Mouse (Mus musculus): ENCODE measurements around the gene Exoc6b.

The Exoc6b gene

DNA sequence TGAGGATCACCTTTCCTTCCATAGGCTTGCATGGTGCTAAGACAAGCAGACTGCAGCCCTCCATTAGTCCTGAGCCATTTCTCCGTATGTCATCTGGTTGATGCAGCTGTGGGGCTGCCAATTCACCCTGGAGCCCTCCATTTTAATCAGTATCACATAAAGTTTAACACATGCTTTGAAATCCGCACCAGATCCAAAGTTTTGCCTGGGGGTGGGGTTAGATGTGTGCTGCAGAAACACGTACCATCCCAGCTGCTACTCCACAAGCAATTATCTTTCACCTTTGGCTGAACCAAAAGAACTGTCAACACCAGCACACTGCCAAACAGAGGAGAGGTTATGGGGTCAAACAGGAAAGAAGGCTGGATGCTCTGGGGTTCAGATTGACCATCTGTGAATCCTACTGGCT lies 92.7 kb downstream of the Exoc6b start:
- no peak for DNase-seq (ENCODE audit: low spot score)

DNA sequence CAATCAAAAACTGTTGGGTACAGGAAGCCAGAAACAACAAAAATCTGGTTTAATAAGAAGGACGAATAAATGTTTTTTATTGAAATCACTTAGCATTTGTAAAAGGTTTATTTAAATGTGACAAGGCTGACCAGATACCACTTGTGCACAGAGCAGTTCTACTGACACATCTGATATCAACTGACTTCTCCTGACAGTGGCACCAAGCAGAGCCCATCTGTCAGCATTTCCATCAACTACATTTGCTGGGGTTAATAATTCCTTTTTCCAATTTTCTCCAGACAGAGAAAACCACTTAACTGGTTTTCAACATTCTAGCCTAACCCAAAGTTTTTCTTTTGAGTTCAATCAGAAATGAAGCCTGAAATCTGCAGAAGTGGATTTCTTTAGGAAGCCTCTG lies 100.8 kb downstream of the Exoc6b start:
- DNase-seq (ENCODE audit: low spot score): no peak

GRCm38 (mm10) chr6:84964729-84965415 lies 104.4 kb downstream of the Exoc6b start:
- DNase-seq (ENCODE audit: low spot score): no peak

- no peak for DNase-seq (ENCODE audit: low spot score)
Observed at GRCm38 (mm10) chr6:84963044-84963443, 106.3 kb downstream of the Exoc6b start.

DNA sequence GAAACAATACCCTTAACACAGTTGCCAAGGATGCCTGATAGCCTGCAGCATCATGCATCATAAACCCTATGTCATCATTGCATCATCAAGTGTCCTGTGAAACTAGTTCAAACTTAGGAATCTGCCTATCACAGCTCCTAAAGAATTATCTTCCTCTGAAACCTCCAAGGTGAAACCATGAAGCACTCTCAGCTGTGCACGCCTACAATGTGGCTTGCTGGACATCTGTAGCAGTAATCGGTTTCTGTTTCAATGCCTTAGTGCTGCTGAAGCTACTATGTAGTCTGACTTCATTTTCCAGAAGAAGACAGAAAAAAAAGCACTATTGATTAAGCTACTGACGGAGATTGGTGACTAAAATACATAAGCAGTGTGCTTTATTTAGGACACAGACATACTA lies 107.5 kb downstream of the Exoc6b start:
- DNase-seq (ENCODE audit: low spot score): no peak

GRCm38 (mm10) chr6:84959520-84959919 lies 109.8 kb downstream of the Exoc6b start:
- DNase-seq (ENCODE audit: low spot score): no peak

DNA sequence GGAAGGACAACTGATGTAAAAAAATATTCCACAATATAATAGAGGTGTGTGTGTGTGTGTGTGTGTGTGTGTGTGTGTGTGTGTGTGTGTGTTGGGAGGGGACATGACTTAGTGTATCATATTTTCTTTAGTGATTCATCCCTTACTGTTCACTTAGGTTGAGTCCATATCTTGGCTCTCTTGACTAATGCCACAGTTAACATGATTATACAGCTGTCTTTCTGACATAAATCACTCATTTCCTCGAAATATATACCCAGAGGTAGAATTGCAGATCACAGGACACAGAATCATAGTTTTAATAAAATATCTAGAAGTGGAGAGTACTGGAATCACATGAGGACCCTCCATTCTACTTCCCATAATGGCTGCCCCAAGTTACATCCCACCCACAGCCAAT lies 117.7 kb downstream of the Exoc6b start:
- DNase-seq (ENCODE audit: low spot score): no peak

DNA sequence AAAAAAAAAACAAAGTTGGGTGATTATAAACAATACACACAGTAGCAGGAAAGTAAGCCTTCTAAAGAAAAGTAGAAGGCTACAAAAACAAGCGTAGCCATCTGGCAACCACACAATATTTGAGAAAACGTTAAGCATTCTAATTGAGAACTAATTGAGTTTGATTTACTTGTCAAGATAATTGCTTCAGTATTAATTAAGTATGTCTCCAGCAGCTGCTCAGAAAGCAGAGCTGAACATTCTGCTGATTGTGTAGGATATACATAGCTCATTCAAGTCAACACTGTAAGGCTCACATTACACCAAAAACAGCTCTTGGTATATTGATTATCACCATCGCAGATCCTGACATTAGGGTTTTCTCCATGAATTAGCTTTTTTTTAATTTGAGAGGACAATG lies 122.7 kb downstream of the Exoc6b start:
- DNase-seq (ENCODE audit: low spot score): no peak

DNA sequence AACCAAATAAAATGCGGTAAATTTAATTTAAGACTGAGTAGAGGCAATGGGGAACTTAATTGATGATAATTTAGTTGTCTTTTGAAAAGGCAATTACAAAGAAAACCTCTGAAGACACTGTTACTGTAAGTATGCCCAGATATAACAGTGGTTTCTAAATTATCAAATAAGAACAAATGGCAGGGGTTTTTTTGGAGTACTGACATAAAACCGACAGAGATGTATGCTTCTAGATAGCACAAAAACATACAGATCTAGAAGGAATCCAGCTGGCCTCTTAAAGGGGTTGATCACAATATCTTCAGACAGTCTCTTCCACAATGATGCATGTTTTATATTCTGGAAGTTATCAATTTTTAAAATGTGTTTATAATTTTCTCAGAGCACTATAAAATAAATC lies 123.2 kb downstream of the Exoc6b start:
- no peak for DNase-seq (ENCODE audit: low spot score)

DNA sequence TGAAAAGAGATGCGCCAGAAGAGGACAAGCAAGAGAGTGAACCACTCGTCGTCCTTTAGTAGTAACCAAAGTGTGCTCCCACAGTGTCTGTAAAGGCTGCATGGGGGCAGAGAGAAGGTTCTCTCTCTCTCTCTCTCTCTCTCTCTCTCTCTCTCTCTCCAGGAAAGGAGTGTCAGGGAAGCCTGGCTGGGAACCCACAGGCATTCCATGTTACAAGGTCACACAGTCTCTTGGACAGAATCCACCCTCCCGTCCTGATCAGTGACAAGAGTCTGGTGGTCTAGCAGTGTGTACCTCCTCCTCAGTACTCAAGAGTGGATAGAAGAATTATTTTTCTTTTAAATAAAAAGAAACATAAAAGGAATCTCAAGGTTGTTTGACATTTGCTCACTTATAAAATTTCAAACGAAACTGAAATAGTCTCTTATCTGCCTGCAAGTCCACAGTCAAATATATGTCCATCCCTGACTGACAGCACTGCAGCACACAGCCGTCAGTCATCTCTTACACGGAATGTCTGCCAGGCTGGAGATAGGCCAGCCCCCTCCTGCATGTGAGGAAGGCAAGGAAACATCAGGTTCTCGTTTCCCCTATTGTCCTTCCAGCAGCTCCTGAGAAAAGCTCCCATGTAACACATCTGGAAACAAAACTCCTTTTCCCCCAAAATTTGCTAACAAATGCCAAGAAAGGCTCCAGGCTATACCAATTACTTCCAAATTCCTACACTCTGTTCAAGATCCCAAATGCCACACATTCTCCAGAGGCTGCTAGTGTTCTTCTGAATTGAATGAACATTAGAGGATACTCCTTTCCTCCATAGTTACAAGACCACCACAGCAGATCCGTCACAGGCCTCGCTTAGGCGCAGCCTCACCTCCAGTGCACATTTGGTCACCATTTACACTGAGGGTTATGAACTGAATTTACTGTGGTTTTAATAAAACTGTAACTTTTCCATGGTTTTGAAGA lies 136.1 kb downstream of the Exoc6b start:
- DNase-seq (ENCODE audit: low spot score): peak; percentile 21

GRCm38 (mm10) chr6:84931051-84931450 lies 138.3 kb downstream of the Exoc6b start:
- no peak for DNase-seq (ENCODE audit: low spot score)

- no peak for DNase-seq (ENCODE audit: low spot score)
Observed at GRCm38 (mm10) chr6:84926066-84926465, 143.2 kb downstream of the Exoc6b start.

DNA sequence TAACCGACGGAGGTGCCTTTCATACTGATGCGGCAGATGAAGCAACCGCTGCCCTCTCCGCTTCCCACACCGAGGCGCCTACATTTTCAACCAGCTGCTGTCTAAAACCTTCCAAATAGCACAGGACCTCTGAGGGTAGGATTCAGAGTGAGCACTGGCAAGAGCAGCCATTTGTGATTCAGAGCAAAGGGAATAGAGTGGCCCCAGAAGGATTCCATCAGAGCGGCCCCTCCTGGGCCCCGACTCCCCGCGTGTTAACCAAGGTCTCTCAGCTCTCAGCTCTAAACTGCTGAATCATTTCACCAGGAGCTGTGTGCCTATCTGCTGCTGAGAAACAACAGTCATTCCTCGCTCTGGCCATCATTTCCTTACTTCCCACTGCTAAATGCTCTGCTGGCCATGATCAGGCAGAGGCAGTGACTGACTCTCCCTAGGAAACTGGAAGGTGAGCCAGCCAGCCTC lies 145.5 kb downstream of the Exoc6b start:
- peak; percentile 19 for DNase-seq (ENCODE audit: low spot score)

DNA sequence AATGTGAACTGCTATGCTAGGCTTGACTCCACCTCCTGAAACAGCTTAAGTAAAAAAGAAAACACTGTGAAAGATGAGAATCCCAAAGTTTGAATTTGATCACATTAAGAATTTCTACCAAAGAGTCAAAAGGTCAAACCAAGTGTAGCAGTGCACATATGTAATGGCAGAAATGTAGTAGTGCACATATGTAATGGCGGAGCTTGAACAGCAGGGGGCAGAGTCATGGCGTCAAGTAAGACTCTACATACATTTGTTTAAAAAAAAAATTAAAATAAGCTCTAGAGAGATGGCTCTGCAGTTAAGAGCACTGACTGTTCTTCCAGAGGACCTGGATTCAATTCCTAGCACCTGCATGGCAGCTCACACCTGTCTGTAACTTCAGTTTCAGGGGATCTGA lies 153.0 kb downstream of the Exoc6b start:
- DNase-seq (ENCODE audit: low spot score): no peak

- DNase-seq (ENCODE audit: low spot score): no peak
Observed at GRCm38 (mm10) chr6:84912434-84912833, 156.9 kb downstream of the Exoc6b start.

- no peak for DNase-seq (ENCODE audit: low spot score)
Observed at GRCm38 (mm10) chr6:84899002-84899774, 170.1 kb downstream of the Exoc6b start.

DNA sequence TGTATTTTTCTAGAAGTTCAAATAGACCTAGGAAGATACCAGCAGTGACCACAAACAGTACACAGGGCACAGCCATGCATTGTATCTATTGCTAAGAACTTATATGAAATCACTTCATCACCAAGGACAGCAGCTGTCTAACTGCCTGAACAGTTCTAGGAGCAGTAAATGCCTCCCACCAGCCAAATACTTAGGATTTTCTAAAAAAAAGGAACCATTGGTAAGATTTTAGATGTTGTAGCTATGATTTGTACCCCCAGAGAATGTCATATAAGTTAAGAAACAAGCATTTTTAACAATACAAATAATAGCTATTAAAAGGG lies 175.6 kb downstream of the Exoc6b start:
- DNase-seq (ENCODE audit: low spot score): no peak

- no peak for DNase-seq (ENCODE audit: low spot score)
Observed at GRCm38 (mm10) chr6:84892926-84893772, 176.2 kb downstream of the Exoc6b start.

GRCm38 (mm10) chr6:84886551-84886950 lies 182.8 kb downstream of the Exoc6b start:
- no peak for DNase-seq (ENCODE audit: low spot score)

DNA sequence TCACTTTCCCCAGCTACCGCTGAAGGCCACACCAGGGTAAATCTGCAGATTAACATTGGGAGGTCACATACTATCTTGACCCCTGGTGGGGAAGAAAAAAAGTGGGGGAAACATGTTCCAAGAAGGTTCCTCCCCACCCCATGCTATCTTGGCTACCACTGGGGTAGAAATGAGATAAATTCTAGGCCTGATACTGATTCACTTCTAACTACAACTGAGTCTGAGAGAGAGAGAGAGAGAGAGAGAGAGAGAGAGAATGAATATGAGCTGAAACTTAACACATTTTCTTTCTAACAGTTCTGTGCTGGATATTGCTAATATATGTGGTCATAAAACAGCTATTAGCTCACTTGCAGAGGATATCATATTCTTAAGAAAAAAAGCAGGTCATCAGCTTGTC lies 184.2 kb downstream of the Exoc6b start:
- DNase-seq (ENCODE audit: low spot score): no peak

GRCm38 (mm10) chr6:84883720-84884119 lies 185.6 kb downstream of the Exoc6b start:
- no peak for DNase-seq (ENCODE audit: low spot score)

All from testis, postnatal 14 days (tissue).